In the genomic region with DNA sequence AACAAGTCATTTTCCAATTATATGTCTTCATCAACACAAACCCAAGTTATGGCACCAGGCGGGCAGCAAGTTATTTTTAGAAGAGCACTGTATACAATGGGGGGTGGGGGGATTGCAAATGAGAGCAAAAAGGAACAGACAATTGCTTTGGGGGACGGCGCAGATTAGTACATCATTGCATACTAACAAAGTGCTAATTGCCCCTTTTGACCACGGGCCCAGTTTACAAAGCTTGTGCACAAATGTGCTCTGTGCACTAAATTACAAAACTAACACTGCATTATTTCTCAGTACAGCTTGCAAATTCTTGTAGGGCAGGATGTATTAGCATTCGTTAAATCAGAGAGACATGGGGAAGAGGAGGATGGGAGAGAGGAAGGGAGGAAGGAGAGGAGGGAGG, we compare ENCODE assay signal across 20 mouse cellular contexts.
DNase-seq lines count a peak whose midpoint lies in the region; ATAC-seq and TF ChIP-seq lines count a peak whose summit lies in the region.
"Had no signal": no experiment of that assay in that cellular context is flagged by ENCODE, and none has a peak within 500 bp of the region (broad histone marks: within the 10 kb centered on the region; RNA-seq: fewer than 3 reads in every experiment).

No protein-coding gene starts in this region.

- 6% methylated on average over 5 of the region's 5 CpGs for WGBS in forebrain, embryonic 14.5 days
- 56% methylated on average over 5 of the region's 5 CpGs for WGBS in kidney, adult 2 months

- H3K4me3 ChIP-seq in forebrain, embryonic 14.5 days (ENCODE audit: low read depth, low read length), result no peak overlapping the region
- no peak overlapping the region for H3K4me3 ChIP-seq in kidney, adult 2 months (ENCODE audit: insufficient read depth, low read depth, low read length)
- H3K4me3 ChIP-seq: embryonic facial prominence, embryonic 15.5 days; erythroblast, embryonic 14.5 days; gastrocnemius, adult 2 months; heart, embryonic 10.5 days; hindbrain, embryonic 13.5 days had no signal

- no peak for TF ChIP-seq CTCF in kidney, adult 2 months (conservative IDR thresholded peaks at IDR 0.05; ENCODE audit: insufficient read depth, insufficient read length, low read depth, low read length)

- no peaks in the 10 kb centered on the region for H3K27me3 ChIP-seq in forebrain, embryonic 14.5 days (replicated peaks; ENCODE audit: control insufficient read depth, insufficient read depth, low read length)
- no peaks in the 10 kb centered on the region; the same call in 1 of the 2 replicates for H3K27me3 ChIP-seq in kidney, adult 2 months (replicated peaks; ENCODE audit: control insufficient read depth, insufficient read depth, low read length)
- H3K27me3 ChIP-seq: embryonic facial prominence, embryonic 15.5 days; hindbrain, embryonic 13.5 days had no signal

- no peak overlapping the region for H3K27ac ChIP-seq in forebrain, embryonic 14.5 days (ENCODE audit: low read depth, low read length)
- no peak overlapping the region for H3K27ac ChIP-seq in kidney, adult 2 months (ENCODE audit: insufficient read depth, low read depth, low read length)
- H3K27ac ChIP-seq: embryonic facial prominence, embryonic 15.5 days; gastrocnemius, adult 2 months; heart, embryonic 10.5 days; hindbrain, embryonic 13.5 days; hindbrain, postnatal 0 days had no signal

- no peaks in the 10 kb centered on the region for H3K36me3 ChIP-seq in forebrain, embryonic 14.5 days (ENCODE audit: control insufficient read depth, insufficient read depth, low read length)
- H3K36me3 ChIP-seq in kidney, adult 2 months (ENCODE audit: control insufficient read depth, insufficient read depth, low read length), result no peaks in the 10 kb centered on the region
- H3K36me3 ChIP-seq: embryonic facial prominence, embryonic 15.5 days; heart, embryonic 10.5 days; hindbrain, embryonic 13.5 days had no signal

- H3K9me3 ChIP-seq in forebrain, embryonic 14.5 days (replicated peaks; ENCODE audit: control insufficient read depth, low read length), result no peaks in the 10 kb centered on the region
- H3K9me3 ChIP-seq: embryonic facial prominence, embryonic 15.5 days; heart, embryonic 10.5 days; hindbrain, embryonic 13.5 days had no signal

- peak; percentile 86 for ATAC-seq in forebrain, embryonic 14.5 days
- ATAC-seq: hindbrain, postnatal 0 days; Patski had no signal

- intact Hi-C loops in heart, postnatal 14 days (cut with DNase I), result no loop called here

- H3K4me1 ChIP-seq in forebrain, embryonic 14.5 days (ENCODE audit: control insufficient read depth, insufficient read depth, low read length), result peaks cover 8% of the 10 kb centered on the region
- H3K4me1 ChIP-seq in kidney, adult 2 months (ENCODE audit: control insufficient read depth, insufficient read depth, low read length), result no peaks in the 10 kb centered on the region
- H3K4me1 ChIP-seq: embryonic facial prominence, embryonic 15.5 days; heart, embryonic 10.5 days; hindbrain, embryonic 13.5 days had no signal

- no peak overlapping the region for H3K9ac ChIP-seq in forebrain, embryonic 14.5 days (ENCODE audit: low read length)
- H3K9ac ChIP-seq: embryonic facial prominence, embryonic 15.5 days; hindbrain, embryonic 13.5 days had no signal

- no peak for TF ChIP-seq POLR2A in kidney, adult 2 months (IDR thresholded peaks at IDR 0.05; ENCODE audit: low read depth, low read length)

- peak; percentile 24 for DNase-seq in heart, adult 11 months
- DNase-seq in heart, adult 9 months (ENCODE audit: low spot score in 2 of 2), result no peak
- peak; percentile 17 for DNase-seq in R1 (ENCODE audit: low read depth, low spot score)
- peak; percentile 81 for DNase-seq in forebrain, embryonic 14.5 days (ENCODE audit: low spot score)
- no peak for DNase-seq in urinary bladder, postnatal 25 days (ENCODE audit: low spot score)
- no peak for DNase-seq in heart, postnatal 14 days
- DNase-seq in kidney, adult 2 months, result no peak
- DNase-seq: adrenal gland, adult 2 months; adrenal gland, postnatal 25 days; cerebellum, adult 2 months; cerebellum, postnatal 14 days; embryo, embryonic 11 days; gastrocnemius, adult 2 months; gastrocnemius, postnatal 25 days had no signal

- no peak overlapping the region for H3K4me2 ChIP-seq in forebrain, embryonic 14.5 days (ENCODE audit: low read length)
- H3K4me2 ChIP-seq: embryonic facial prominence, embryonic 15.5 days; hindbrain, embryonic 13.5 days had no signal

Comparison
In these comparisons a context has a peak if more than half of its experiments do, and no peak if none do; other contexts are left out.
1. DNase-seq: peak in heart, adult 11 months (single experiment), R1 (single experiment) and forebrain, embryonic 14.5 days (single experiment); none in heart, adult 9 months (0 of 2), urinary bladder, postnatal 25 days (single experiment), heart, postnatal 14 days (0 of 2) and kidney, adult 2 months (single experiment).